Mouse (Mus musculus) small intestine, adult 2 months (tissue): Measurements from ENCODE around the gene Aldoc.

Experiments
- CTCF ChIP-seq: fragments of 200-500 bp; IDR thresholded peaks from 2 replicates; pipeline ENCODE4 v1.5.1; 2012; ENCODE audit warnings: low read depth, mild to moderate bottlenecking, control low read depth, inconsistent platforms, low read length, moderate library complexity, mixed read lengths; ENCODE audit not compliant: insufficient replicate concordance, insufficient read length; ENCODE audit errors: extremely low read depth
- POLR2A ChIP-seq: fragments of 200-500 bp; IDR thresholded peaks from 2 replicates; pipeline ENCODE4 v1.6.1; 2012; ENCODE audit warnings: low read depth, mild to moderate bottlenecking, control low read depth, inconsistent platforms, low read length, moderate library complexity

- no peak for TF ChIP-seq POLR2A
- no peak for TF ChIP-seq CTCF
Measured at GRCm38 (mm10) chr11:78328512-78329056, 5.8 kb downstream of the Aldoc start.
